In the genomic region with DNA sequence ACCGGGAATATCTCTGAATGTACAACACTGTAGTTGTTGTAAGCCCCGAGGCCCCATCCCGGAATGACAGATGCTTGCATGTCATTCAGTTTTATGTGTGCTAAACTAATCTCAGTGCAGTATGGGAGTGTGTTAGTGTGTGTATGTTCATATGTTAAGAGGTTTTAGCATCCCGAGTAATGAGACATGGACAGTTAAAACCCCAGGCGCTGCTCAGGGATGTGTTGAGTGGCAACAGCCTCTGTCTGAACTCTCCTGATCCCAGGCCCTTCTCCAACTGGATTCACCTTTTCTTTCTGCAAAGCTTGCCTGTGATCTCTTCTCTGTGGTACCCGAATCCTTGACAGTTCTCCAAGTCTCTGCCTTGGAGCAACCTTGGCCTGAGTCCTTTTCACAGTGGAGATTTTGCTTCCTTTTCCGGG, we compare ENCODE assay signal across 13 mouse cellular contexts. TPM values are rescaled to one million over a fixed set of nuclear protein-coding genes. Genes with fewer than 3 reads are reported as not detected.
A peak's percentile ranks its signal among the peaks of the same experiment; 100 is the strongest.
DNase-seq lines count a peak whose midpoint lies in the region; ATAC-seq and TF ChIP-seq lines count a peak whose summit lies in the region.
"Had no signal": no experiment of that assay in that cellular context is flagged by ENCODE, and none has a peak within 500 bp of the region (broad histone marks: within the 10 kb centered on the region; RNA-seq: fewer than 3 reads in every experiment).

No protein-coding gene starts in this region.

- no peak overlapping the region for H3K4me2 ChIP-seq in heart, postnatal 0 days (ENCODE audit: low read depth, low read length)
- H3K4me2 ChIP-seq: embryonic facial prominence, embryonic 13.5 days; heart, embryonic 15.5 days; intestine, embryonic 15.5 days; midbrain, embryonic 13.5 days had no signal

- no peaks in the 10 kb centered on the region for H3K36me3 ChIP-seq in heart, postnatal 0 days (replicated peaks; ENCODE audit: control insufficient read depth, insufficient read depth, low read length)
- H3K36me3 ChIP-seq: embryonic facial prominence, embryonic 13.5 days; heart, embryonic 15.5 days; intestine, embryonic 15.5 days; limb, embryonic 10.5 days; midbrain, embryonic 13.5 days had no signal

- peak; percentile 5 for DNase-seq in heart, postnatal 0 days (ENCODE audit: low spot score)
- DNase-seq in heart, postnatal 25 days (ENCODE audit: low spot score) = no peak
- DNase-seq in right cerebral cortex, postnatal 4 days = peak; percentile 22
- DNase-seq in right cerebral cortex, postnatal 14 days = no peak
- DNase-seq in cerebellum, postnatal 25 days = peak; percentile 54 to 60
- DNase-seq in adrenal gland, postnatal 36 days = no peak
- DNase-seq in urinary bladder, postnatal 36 days (ENCODE audit: low spot score in 2 of 2) = no peak

- no peak for TF ChIP-seq EP300 in heart, postnatal 0 days (IDR thresholded peaks at IDR 0.05; ENCODE audit: low read depth)

- TF ChIP-seq CTCF in heart, postnatal 0 days (IDR thresholded peaks at IDR 0.05; ENCODE audit: low read depth) = no peak

- H3K4me1 ChIP-seq in heart, postnatal 0 days (ENCODE audit: control insufficient read depth, insufficient read depth) = peaks cover 17% of the 10 kb centered on the region; the same call in 1 of the 2 replicates

- no peak overlapping the region for H3K27ac ChIP-seq in heart, postnatal 0 days (ENCODE audit: low read depth)
- H3K27ac ChIP-seq: embryonic facial prominence, embryonic 13.5 days; heart, embryonic 15.5 days; intestine, embryonic 15.5 days; limb, embryonic 10.5 days; liver, embryonic 14.5 days; midbrain, embryonic 13.5 days had no signal

- WGBS in heart, postnatal 0 days = 72% methylated on average over 7 of the region's 7 CpGs

- intact Hi-C loops in heart, postnatal 25 days (cut with DNase I) = no loop called here

- no peak for ATAC-seq in heart, postnatal 0 days (ENCODE audit: insufficient read depth, low read depth)
- ATAC-seq: intestine, embryonic 15.5 days had no signal

- no peak overlapping the region for H3K9ac ChIP-seq in heart, postnatal 0 days (replicated peaks; ENCODE audit: low read depth, low read length)
- H3K9ac ChIP-seq: embryonic facial prominence, embryonic 13.5 days; heart, embryonic 15.5 days; intestine, embryonic 15.5 days; liver, embryonic 14.5 days; midbrain, embryonic 13.5 days had no signal

- H3K9me3 ChIP-seq in heart, postnatal 0 days (replicated peaks; ENCODE audit: control insufficient read depth, low read length) = no peaks in the 10 kb centered on the region
- H3K9me3 ChIP-seq: embryonic facial prominence, embryonic 13.5 days; heart, embryonic 15.5 days; intestine, embryonic 15.5 days; limb, embryonic 10.5 days; midbrain, embryonic 13.5 days had no signal

- no peak overlapping the region for H3K4me3 ChIP-seq in heart, postnatal 0 days (ENCODE audit: low read depth, low read length)
- H3K4me3 ChIP-seq: embryonic facial prominence, embryonic 13.5 days; heart, embryonic 15.5 days; intestine, embryonic 15.5 days; limb, embryonic 10.5 days; midbrain, embryonic 13.5 days had no signal

- no peaks in the 10 kb centered on the region for H3K27me3 ChIP-seq in heart, postnatal 0 days (ENCODE audit: control insufficient read depth, insufficient read depth, low read length)
- H3K27me3 ChIP-seq: embryonic facial prominence, embryonic 13.5 days; heart, embryonic 15.5 days; intestine, embryonic 15.5 days; midbrain, embryonic 13.5 days had no signal

RNA-seq across cellular contexts. Expression of a gene that starts 52.5 kb away (rescaled TPM):
- total RNA-seq in heart, postnatal 0 days (2014; rRNA removed; ENCODE audit: low replicate concordance) = 6.1 and 9.2 TPM in 2 replicates
- polyA plus RNA-seq in heart, postnatal 0 days (2015; fragmentation: Nextera tagmentation; extraction: Ambion mirVana) = 4.2 and 4.4 TPM in 2 replicates
- 10 to 100 TPM; 11.7 to 12.9 TPM for total RNA-seq in heart, postnatal 25 days (2021)
- 10 to 100 TPM; 13.5 to 18.0 TPM for total RNA-seq in adrenal gland, postnatal 36 days (2021)

RNA-seq across cellular contexts. Expression of a gene that starts 52.6 kb away (rescaled TPM):
- total RNA-seq in heart, postnatal 0 days (2014; rRNA removed; ENCODE audit: low replicate concordance) = 17.9 and 23.4 TPM in 2 replicates
- 22.5 and 24.9 TPM in 2 replicates for polyA plus RNA-seq in heart, postnatal 0 days (2015; fragmentation: Nextera tagmentation; extraction: Ambion mirVana)
- total RNA-seq in heart, postnatal 25 days (2021) = 10 to 100 TPM; 11.0 to 11.7 TPM
- 10 to 100 TPM; 13.2 to 20.4 TPM for total RNA-seq in adrenal gland, postnatal 36 days (2021)

Comparison
In these comparisons a context has a peak if more than half of its experiments do, and no peak if none do; other contexts are left out.
1. DNase-seq: peak in heart, postnatal 0 days (single experiment), right cerebral cortex, postnatal 4 days (single experiment) and cerebellum, postnatal 25 days (2 of 2); none in heart, postnatal 25 days (single experiment), right cerebral cortex, postnatal 14 days (single experiment), adrenal gland, postnatal 36 days (0 of 2) and urinary bladder, postnatal 36 days (0 of 2).